9 mouse cellular contexts compared by ENCODE assay signal in genomic region chr13:116514256-116514639, GRCm38 (mm10).
DNase-seq lines count a peak whose midpoint lies in the region; ATAC-seq lines count a peak whose summit lies in the region.
"Had no signal": no experiment of that assay in that cellular context is flagged by ENCODE, and none has a peak within 500 bp of the region (broad histone marks: within the 10 kb centered on the region; RNA-seq: fewer than 3 reads in every experiment).

No protein-coding gene starts in this region.

- H3K9me3 ChIP-seq in heart, embryonic 13.5 days, result no peaks in the 10 kb centered on the region
- H3K9me3 ChIP-seq in embryonic facial prominence, embryonic 13.5 days, result no peaks in the 10 kb centered on the region
- H3K9me3 ChIP-seq in hindbrain, embryonic 12.5 days (replicated peaks), result no peaks in the 10 kb centered on the region
- H3K9me3 ChIP-seq in midbrain, embryonic 12.5 days, result no peaks in the 10 kb centered on the region

- intact Hi-C loops in heart, postnatal 10 days (cut with DNase I), result no loop called here

- H3K4me3 ChIP-seq in heart, embryonic 13.5 days, result peak overlapping the region; percentile 20; the same call in 1 of the 2 replicates
- H3K4me3 ChIP-seq in embryonic facial prominence, embryonic 13.5 days, result 0 out of 2 replicates have a peak overlapping the region, but pooled peaks have one; percentile 9
- peak overlapping the region; percentile 16 for H3K4me3 ChIP-seq in hindbrain, embryonic 12.5 days
- H3K4me3 ChIP-seq in midbrain, embryonic 12.5 days, result peak overlapping the region; percentile 29

- H3K4me1 ChIP-seq in heart, embryonic 13.5 days, result 0 out of 2 replicates have a peak, but pooled peaks cover under 1% of the 10 kb centered on the region
- peaks cover 9% of the 10 kb centered on the region; the same call in 1 of the 2 replicates for H3K4me1 ChIP-seq in embryonic facial prominence, embryonic 13.5 days
- peaks cover 9% of the 10 kb centered on the region for H3K4me1 ChIP-seq in hindbrain, embryonic 12.5 days
- H3K4me1 ChIP-seq in midbrain, embryonic 12.5 days, result peaks cover 9% of the 10 kb centered on the region

- H3K27me3 ChIP-seq in heart, embryonic 13.5 days (replicated peaks), result no peaks in the 10 kb centered on the region
- peaks cover 6% of the 10 kb centered on the region; the same call in 1 of the 2 replicates for H3K27me3 ChIP-seq in embryonic facial prominence, embryonic 13.5 days
- H3K27me3 ChIP-seq in hindbrain, embryonic 12.5 days, result peaks cover 22% of the 10 kb centered on the region
- H3K27me3 ChIP-seq in midbrain, embryonic 12.5 days, result peaks cover 17% of the 10 kb centered on the region

- H3K36me3 ChIP-seq in heart, embryonic 13.5 days, result no peaks in the 10 kb centered on the region
- no peaks in the 10 kb centered on the region for H3K36me3 ChIP-seq in embryonic facial prominence, embryonic 13.5 days
- H3K36me3 ChIP-seq in hindbrain, embryonic 12.5 days, result no peaks in the 10 kb centered on the region
- H3K36me3 ChIP-seq in midbrain, embryonic 12.5 days, result no peaks in the 10 kb centered on the region

- H3K27ac ChIP-seq in heart, embryonic 13.5 days (replicated peaks), result no peak overlapping the region
- no peak overlapping the region for H3K27ac ChIP-seq in embryonic facial prominence, embryonic 13.5 days
- H3K27ac ChIP-seq in hindbrain, embryonic 12.5 days, result no peak overlapping the region
- H3K27ac ChIP-seq in midbrain, embryonic 12.5 days (replicated peaks), result peak overlapping the region; percentile 32; the same call in 1 of the 2 replicates

- no peak overlapping the region for H3K9ac ChIP-seq in heart, embryonic 13.5 days
- 0 out of 2 replicates have a peak overlapping the region, but pooled peaks have one; percentile 27 for H3K9ac ChIP-seq in embryonic facial prominence, embryonic 13.5 days
- H3K9ac ChIP-seq in hindbrain, embryonic 12.5 days, result no peak overlapping the region
- no peak overlapping the region for H3K9ac ChIP-seq in midbrain, embryonic 12.5 days (replicated peaks)

- WGBS in heart, embryonic 13.5 days, result 58% methylated on average over 7 of the region's 7 CpGs
- WGBS in embryonic facial prominence, embryonic 13.5 days, result 37% methylated on average over 7 of the region's 7 CpGs
- WGBS in hindbrain, embryonic 12.5 days, result 36% methylated on average over 7 of the region's 7 CpGs
- 24% methylated on average over 7 of the region's 7 CpGs for WGBS in midbrain, embryonic 12.5 days

- ATAC-seq in heart, embryonic 13.5 days (ENCODE audit: extremely low read depth, insufficient number of reproducible peaks, low FRiP score, low TSS enrichment), result no peak
- ATAC-seq in embryonic facial prominence, embryonic 13.5 days (ENCODE audit: insufficient number of reproducible peaks, insufficient read depth, low FRiP score, low TSS enrichment, low read depth), result no peak
- no peak; the same call in 1 of the 2 replicates for ATAC-seq in hindbrain, embryonic 12.5 days (ENCODE audit: low FRiP score)
- no peak for ATAC-seq in midbrain, embryonic 12.5 days (ENCODE audit: low FRiP score, low read depth)
- ATAC-seq: lung, postnatal 0 days had no signal

- H3K4me2 ChIP-seq in heart, embryonic 13.5 days, result peak overlapping the region; percentile 58
- peak overlapping the region; percentile 47 for H3K4me2 ChIP-seq in embryonic facial prominence, embryonic 13.5 days
- H3K4me2 ChIP-seq in hindbrain, embryonic 12.5 days (replicated peaks), result peak overlapping the region; percentile 49
- H3K4me2 ChIP-seq in midbrain, embryonic 12.5 days (replicated peaks), result peak overlapping the region; percentile 53

- no peak for DNase-seq in heart, postnatal 10 days
- DNase-seq in cerebellum, postnatal 10 days, result no peak
- no peak for DNase-seq in adrenal gland, postnatal 14 days
- no peak for DNase-seq in kidney, postnatal 4 days
